Mouse (Mus musculus) urinary bladder, adult 18-20 months (tissue): Measurements from ENCODE around the gene Frmd4a.
A peak's percentile ranks its signal among the peaks of the same experiment; 100 is the strongest.
"Not testable (repeated sequence)": the region's sequence is repeated elsewhere in the genome, so short reads cannot be mapped to it uniquely, and the experiment has no call there.

ENCODE experiments used
- DNase-seq, 2 experiments: peaks; one replicate each; pipeline ENCODE4 v3.0.0; 2022; ENCODE audit warnings: low spot score in 2 of 2, mixed read lengths in 2 of 2

Gene Frmd4a

GRCm38 (mm10) chr2:4196041-4196440 is 178.5 kb downstream of the Frmd4a start:
- DNase-seq = no peak

- no peak for DNase-seq
Measured at GRCm38 (mm10) chr2:4209234-4209633, 191.7 kb downstream of the Frmd4a start.

GRCm38 (mm10) chr2:4222497-4222828 is 204.9 kb downstream of the Frmd4a start:
- no peak for DNase-seq

- no peak for DNase-seq
Measured at GRCm38 (mm10) chr2:4223316-4223715, 205.8 kb downstream of the Frmd4a start.

- DNase-seq = no peak
Measured at GRCm38 (mm10) chr2:4226941-4227558, 209.5 kb downstream of the Frmd4a start.

GRCm38 (mm10) chr2:4227563-4227962 is 210.0 kb downstream of the Frmd4a start:
- no peak for DNase-seq

GRCm38 (mm10) chr2:4228510-4228909 is 211.0 kb downstream of the Frmd4a start:
- DNase-seq = no peak

GRCm38 (mm10) chr2:4232335-4232734 is 214.8 kb downstream of the Frmd4a start:
- no peak for DNase-seq

- DNase-seq = no peak
Measured at GRCm38 (mm10) chr2:4232761-4233322, 215.3 kb downstream of the Frmd4a start.

- DNase-seq = no peak
Measured at GRCm38 (mm10) chr2:4237686-4238085, 220.2 kb downstream of the Frmd4a start.

- DNase-seq = no peak
Measured at GRCm38 (mm10) chr2:4249723-4250122, 232.2 kb downstream of the Frmd4a start.

- peak in 1 of 2 experiments; percentile 3 for DNase-seq
Measured at GRCm38 (mm10) chr2:4252541-4253291, 235.2 kb downstream of the Frmd4a start.

- DNase-seq = peak; percentile 4 to 19
Measured at GRCm38 (mm10) chr2:4253348-4253747, 235.8 kb downstream of the Frmd4a start.

- DNase-seq = no peak
Measured at GRCm38 (mm10) chr2:4254083-4254482, 236.6 kb downstream of the Frmd4a start.

GRCm38 (mm10) chr2:4256242-4256641 is 238.7 kb downstream of the Frmd4a start:
- DNase-seq = no peak

GRCm38 (mm10) chr2:4257604-4258003 is 240.1 kb downstream of the Frmd4a start:
- DNase-seq = no peak

GRCm38 (mm10) chr2:4258803-4259202 is 241.3 kb downstream of the Frmd4a start:
- not testable (repeated sequence) for DNase-seq

GRCm38 (mm10) chr2:4260324-4261058 is 243.0 kb downstream of the Frmd4a start:
- no peak for DNase-seq

GRCm38 (mm10) chr2:4262667-4263066 is 245.2 kb downstream of the Frmd4a start:
- DNase-seq = no peak

GRCm38 (mm10) chr2:4267377-4267776 is 249.9 kb downstream of the Frmd4a start:
- no peak for DNase-seq

- DNase-seq = no peak
Measured at GRCm38 (mm10) chr2:4282777-4283176, 265.3 kb downstream of the Frmd4a start.

GRCm38 (mm10) chr2:4285693-4286291 is 268.3 kb downstream of the Frmd4a start:
- DNase-seq = no peak
